Mouse (Mus musculus) sigmoid colon, adult 10 weeks (tissue): ENCODE data around the gene Olfr918. TPM values are rescaled to one million over a fixed set of nuclear protein-coding genes. Genes with fewer than 3 reads are reported as not detected.

ENCODE experiments used
- polyA plus RNA-seq: library from polyadenylated mRNA; stranded (reverse); fragments of 350-450 nt; fragmentation: Illumina TruSeq; extraction: RNeasy Lipid Tissue Mini Kit (QIAGEN cat#74804); gene quantifications from one replicate; pipeline ENCODE4 v1.2.3, GENCODE M21; 2014; ENCODE audit warnings: low read depth, low replicate concordance

The Olfr918 gene
- not detected for polyA plus RNA-seq

DNA sequence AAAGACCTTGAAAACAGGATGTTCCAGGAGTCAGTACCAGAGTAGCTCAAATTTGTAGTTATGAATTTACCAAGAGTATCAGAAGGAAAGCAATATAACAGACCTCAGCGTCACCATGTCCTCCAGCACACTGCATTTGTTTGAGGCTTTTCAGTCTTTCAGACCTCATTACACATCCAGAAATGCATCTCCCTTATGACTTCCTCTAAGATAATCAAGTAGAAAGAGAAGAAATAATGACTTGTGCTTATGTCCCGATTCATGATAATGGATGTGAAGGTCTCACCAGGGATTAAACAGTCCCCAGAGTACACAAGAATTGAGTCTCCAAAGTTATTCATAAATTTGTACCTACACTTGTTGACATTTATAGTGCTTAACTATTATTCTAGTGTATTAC, at the start of gene Olfr918:
TSS of gene Olfr918 (minus strand) at position 101 of the 400 bp plus-strand sequence.

DNA sequence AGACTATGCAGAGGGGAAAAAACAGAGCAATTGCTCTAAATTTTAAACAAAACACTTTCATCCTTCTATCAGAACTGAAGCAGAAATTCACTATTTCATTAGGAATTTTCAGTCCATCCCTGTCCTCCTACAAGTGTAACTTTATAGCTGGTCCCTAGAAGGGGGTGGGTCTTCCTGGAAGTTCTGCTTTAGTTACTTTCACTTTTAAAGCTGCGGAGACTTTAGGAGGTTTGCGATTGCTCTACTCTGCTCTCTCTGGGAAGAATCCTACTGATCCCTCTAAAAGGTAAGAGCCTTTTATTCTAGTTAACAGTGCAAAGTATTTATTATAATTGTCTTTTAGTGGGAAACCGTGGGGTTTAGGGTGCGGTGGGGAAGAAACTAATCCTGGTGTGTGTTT, 43.7 kb upstream of the Olfr918 start, which contains the start of gene Vwa5a:
TSS of gene Vwa5a (plus strand) at position 167 of the 400 bp plus-strand sequence.

DNA sequence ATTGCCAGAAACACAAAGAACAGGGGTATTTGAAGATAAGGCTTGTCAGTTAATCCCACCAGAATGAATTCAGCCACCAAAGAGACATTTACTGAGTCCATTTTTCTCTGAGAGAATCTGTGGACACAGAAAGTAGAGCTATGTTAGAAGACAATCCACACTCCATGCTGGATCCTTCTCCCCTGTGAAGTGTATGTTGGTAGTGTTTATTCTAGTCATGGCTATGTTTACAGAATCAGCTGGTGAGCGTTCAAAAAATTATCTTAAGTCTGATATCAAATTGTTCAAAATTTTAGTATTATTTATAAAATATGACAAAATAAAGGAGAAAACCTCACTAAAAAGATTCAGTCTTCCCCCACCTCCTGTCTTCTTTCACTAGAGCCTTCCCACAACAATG, 8.7 kb downstream of the Olfr918 start, which contains the start of gene Olfr917:
TSS of gene Olfr917 (minus strand) at position 101 of the 400 bp plus-strand sequence.

DNA sequence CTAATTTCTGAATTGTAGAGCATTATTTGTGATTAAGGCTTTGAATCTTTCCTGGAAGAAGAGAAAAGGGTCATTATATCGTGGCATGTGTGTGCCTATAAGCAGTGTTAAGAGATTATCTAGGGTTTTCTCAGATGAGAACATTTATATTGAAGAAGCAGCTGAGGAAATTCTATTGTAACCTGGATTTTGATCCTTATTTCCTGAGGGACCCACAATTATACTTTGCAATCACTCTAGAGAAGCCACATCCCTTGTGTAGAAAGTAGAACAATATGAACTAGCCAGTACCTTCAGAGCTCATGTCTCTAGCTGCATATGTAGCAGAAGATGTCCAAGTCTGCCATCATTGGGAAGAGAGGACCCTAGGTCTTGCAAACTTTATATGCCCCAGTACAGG, 14.6 kb downstream of the Olfr918 start, which contains the start of gene Olfr916:
TSS of gene Olfr916 (minus strand) at position 101 of the 400 bp plus-strand sequence.

Other genes with a start within 250 kb of the Olfr918 start
- not detected for gene Olfr901, start 245.1 kb downstream of the Olfr918 start, polyA plus RNA-seq
- gene Olfr902, start 226.9 kb downstream of the Olfr918 start, polyA plus RNA-seq: not detected
- gene Olfr904, start 211.5 kb downstream of the Olfr918 start, polyA plus RNA-seq: not detected
- gene Olfr905, start 203.5 kb downstream of the Olfr918 start, polyA plus RNA-seq: not detected
- not detected for gene Olfr906, start 187.5 kb downstream of the Olfr918 start, polyA plus RNA-seq
- not detected for gene Olfr907, start 178.8 kb downstream of the Olfr918 start, polyA plus RNA-seq
- gene Olfr911-ps1, start 153.0 kb downstream of the Olfr918 start, polyA plus RNA-seq: not detected
- not detected for gene Olfr910, start 136.8 kb downstream of the Olfr918 start, polyA plus RNA-seq
- gene Olfr912, start 94.4 kb downstream of the Olfr918 start, polyA plus RNA-seq: not detected
- not detected for gene Olfr913, start 81.8 kb downstream of the Olfr918 start, polyA plus RNA-seq
- not detected for gene Olfr914, start 69.5 kb downstream of the Olfr918 start, polyA plus RNA-seq
- not detected for gene Olfr916, start 14.7 kb downstream of the Olfr918 start, polyA plus RNA-seq
- gene Olfr917, start 8.8 kb downstream of the Olfr918 start, polyA plus RNA-seq: not detected
- not detected for gene Olfr919, start 29.1 kb upstream of the Olfr918 start, polyA plus RNA-seq
- 128 TPM for gene Vwa5a, start 43.7 kb upstream of the Olfr918 start, polyA plus RNA-seq
- gene Olfr920, start 77.7 kb upstream of the Olfr918 start, polyA plus RNA-seq: 2.1 TPM
- not detected for gene Olfr921, start 98.5 kb upstream of the Olfr918 start, polyA plus RNA-seq
- not detected for gene Olfr922, start 140.0 kb upstream of the Olfr918 start, polyA plus RNA-seq
- gene Olfr923, start 151.9 kb upstream of the Olfr918 start, polyA plus RNA-seq: not detected
- gene Olfr924, start 169.8 kb upstream of the Olfr918 start, polyA plus RNA-seq: not detected
- gene Olfr26, start 180.5 kb upstream of the Olfr918 start, polyA plus RNA-seq: not detected
- not detected for gene Olfr926, start 202.5 kb upstream of the Olfr918 start, polyA plus RNA-seq